Mouse (Mus musculus) layer of hippocampus, adult 9-10 months (tissue): ENCODE results near the gene Kcns1.
"Not testable (repeated sequence)": the region's sequence is repeated elsewhere in the genome, so short reads cannot be mapped to it uniquely, and the experiment has no call there.

Source experiments
- DNase-seq: peaks from one replicate; pipeline ENCODE4 v3.0.0; 2022; ENCODE audit warnings: low spot score

The Kcns1 gene

DNA sequence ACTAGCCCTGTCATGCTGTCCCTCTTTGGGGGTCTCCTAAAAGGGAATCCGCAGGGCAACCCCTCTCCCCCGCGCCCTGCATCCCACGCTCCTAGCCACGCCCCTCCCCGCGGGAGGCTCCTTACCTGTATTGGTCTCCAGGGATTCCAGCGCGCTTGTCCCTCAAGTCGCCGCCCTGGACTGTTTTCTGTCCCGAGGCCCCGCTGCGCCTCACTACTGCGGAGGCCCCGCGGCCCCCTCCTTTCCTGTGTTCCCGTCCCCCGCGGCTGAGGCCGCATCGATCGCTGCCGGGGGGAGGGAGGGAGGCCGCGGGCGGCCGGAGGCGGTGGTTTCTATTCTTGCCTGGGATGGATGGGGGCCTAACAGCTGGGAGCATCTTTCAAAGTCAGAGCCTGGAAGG lies at the start of gene Kcns1:
Gene Kcns1 (minus strand): TSS at position 212 of the 400 bp plus-strand sequence.
- DNase-seq, result no peak

DNA sequence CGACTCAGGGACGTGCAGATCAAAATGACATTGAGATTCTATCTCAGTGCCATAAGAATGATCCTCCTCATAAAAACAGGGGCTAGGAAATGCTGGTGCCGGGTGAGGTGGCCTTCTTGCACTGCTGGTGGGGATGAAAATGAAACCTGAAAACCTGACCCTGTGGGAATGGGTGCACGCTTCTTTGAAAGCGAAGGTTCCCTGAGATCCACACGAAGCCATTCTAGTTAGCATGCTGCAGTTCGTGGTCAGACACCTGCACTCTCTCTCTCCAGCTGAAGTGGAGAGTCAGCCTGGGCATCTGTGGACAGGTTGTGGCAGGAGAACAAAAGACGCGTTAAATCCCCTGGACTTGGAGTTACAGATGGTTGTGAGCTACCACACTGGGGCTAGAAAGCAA lies 48.4 kb upstream of the Kcns1 start:
- no peak for DNase-seq

- no peak for DNase-seq
Observed at GRCm38 (mm10) chr2:164212711-164213110, 41.8 kb upstream of the Kcns1 start.

DNA sequence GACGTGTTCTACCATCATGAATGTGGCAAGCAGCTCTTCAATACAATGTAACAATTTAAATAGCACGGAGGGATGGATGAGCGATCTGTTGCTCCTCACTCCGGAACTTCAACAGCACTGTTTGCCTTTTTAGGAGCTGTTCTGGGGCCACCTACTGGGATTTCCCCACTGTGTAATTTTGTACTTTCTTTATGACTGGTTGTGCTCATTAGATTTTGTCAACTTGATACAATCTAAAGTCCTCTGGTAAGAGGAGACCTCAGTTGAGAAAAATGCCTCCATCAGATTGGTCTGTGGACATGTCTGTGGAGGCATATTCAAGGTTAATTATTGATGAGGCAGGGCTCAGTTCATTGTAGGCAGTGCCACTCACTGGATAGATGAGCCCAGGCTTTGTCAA lies 40.0 kb upstream of the Kcns1 start:
- DNase-seq, result no peak

DNA sequence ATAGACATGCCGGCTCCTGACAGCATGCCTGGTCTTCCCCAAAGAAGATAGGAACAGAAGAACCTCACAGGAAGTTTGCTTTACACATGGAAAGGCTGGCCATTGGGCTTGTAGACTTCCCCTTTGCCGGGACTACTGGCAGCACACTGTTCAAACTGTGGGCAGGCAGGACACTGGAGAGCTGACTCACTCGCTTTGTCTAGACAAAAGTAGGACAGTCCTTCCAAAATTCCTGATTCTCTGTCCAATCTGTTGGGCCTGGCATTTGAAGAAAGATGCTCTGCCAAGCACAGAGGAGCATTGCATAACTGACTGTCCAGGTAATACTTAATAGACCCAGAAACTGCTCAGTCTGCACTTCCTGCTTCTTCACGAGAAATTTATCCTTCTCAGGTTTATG lies 35.8 kb upstream of the Kcns1 start:
- no peak for DNase-seq

- not testable (repeated sequence) for DNase-seq
Observed at GRCm38 (mm10) chr2:164206011-164206410, 35.1 kb upstream of the Kcns1 start.

DNA sequence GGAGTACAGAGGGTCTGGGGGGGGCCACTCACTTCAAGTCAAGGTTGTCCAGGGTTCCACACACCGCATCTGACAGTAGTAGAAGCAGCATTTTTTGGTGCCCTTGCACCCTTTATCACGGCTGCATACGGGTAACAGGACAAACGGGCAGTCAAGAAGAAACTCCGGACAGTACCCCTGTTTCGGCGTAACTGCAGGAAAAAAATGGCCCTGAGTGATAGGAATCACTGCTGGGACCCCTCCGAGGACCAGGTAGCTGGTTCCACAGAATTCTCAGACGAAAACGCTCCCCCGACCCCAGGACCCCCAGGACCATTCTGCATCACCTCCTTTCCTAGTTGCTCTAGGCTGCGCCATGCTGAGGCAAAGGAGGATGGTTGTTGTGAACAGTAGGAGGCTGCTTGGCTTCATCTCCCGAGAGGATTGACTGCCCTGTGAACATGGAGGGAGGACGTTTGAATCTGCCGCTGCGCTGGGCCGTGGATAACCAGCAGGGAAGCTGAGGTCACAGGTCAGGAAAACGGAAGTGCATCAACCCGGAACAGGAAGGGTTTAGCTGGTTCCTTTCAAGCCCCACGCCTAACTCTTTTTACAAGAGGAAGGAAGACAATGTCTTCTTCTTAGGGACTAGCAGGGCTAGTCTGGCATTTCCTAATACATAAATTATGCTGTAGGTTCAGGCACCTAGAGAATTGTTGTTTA lies 28.9 kb upstream of the Kcns1 start, which contains the start of gene Wfdc15a:
Gene Wfdc15a (minus strand): TSS at position 505 of the 702 bp plus-strand sequence.
- no peak for DNase-seq

GRCm38 (mm10) chr2:164196700-164196990 lies 25.7 kb upstream of the Kcns1 start:
- DNase-seq, result no peak

- no peak for DNase-seq
Observed at GRCm38 (mm10) chr2:164195971-164196699, 25.2 kb upstream of the Kcns1 start.

- DNase-seq, result no peak
Observed at GRCm38 (mm10) chr2:164194959-164195630, 24.2 kb upstream of the Kcns1 start.

- no peak for DNase-seq
Observed at GRCm38 (mm10) chr2:164192279-164192678, 21.4 kb upstream of the Kcns1 start.

DNA sequence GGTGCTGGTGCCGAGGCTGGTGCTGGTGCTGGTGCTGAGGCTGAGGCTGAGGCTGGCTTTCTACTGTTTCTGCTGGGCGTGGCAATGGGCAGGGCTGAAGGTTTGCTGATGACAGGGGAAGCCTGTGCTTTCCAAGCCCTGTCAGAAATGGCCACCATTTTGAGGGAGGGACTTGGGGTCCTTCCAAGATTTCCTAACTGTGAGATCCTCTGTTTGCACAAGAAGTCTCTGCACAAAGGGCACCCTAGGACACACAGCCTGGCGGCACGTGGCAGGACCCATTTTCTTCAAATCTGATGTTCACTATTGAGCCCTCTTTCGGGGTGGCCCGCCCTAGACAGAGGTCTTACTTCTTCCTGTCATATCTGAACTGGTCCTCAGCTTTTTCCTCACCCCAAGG lies 19.7 kb upstream of the Kcns1 start, which contains the start of gene Wfdc12:
Gene Wfdc12 (minus strand): TSS at position 33 of the 400 bp plus-strand sequence.
- DNase-seq, result no peak

DNA sequence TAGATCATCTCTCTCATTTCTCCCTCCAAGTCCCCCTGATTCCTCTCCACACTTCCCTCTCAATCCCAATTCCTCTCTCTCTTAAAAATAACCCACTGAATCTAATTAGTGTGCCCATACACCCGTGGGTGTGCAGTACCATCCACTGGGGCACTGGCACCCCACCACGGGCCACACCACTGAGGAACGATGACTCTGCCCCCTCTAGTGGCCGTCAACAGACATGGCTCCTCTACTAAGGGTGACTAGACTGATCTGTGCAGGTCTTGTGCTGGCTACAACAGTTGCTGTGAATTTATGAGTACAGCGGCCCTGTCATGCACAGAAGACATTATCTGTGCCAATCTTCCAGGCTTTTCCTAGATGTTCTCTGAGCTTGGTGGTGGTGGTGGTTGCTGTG lies 17.8 kb upstream of the Kcns1 start:
- DNase-seq, result no peak

GRCm38 (mm10) chr2:164184145-164184719 lies 13.3 kb upstream of the Kcns1 start:
- DNase-seq, result no peak

- DNase-seq, result no peak
Observed at GRCm38 (mm10) chr2:164183340-164183739, 12.4 kb upstream of the Kcns1 start.

DNA sequence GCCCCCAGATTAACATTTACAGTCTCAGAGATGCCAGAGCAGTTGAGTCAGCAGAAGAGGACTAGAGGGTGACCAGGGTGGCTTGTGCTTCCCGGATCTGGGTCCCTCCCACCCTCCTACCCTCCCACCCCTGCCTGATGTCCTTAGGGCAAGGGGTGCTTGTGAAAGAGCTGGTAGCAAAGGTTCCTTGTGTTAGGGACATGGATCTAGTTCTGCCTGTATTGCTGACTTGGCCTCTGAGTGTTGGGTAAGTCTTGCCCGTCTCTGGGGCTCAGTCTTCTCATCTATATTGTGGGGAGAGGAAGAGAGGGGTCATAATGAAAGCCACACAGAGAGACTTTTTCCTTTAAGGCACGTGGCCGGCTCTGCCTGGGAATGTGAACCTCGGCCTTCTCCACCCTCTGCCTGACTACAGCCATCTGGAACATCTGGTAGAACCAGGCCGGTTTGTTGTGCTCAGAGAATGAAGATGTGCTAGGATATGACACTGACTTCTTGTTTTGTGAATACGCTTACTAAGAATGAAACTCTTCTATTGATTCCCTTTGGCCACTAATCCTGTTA lies 11.9 kb upstream of the Kcns1 start, which contains the start of gene Wfdc5:
Gene Wfdc5 (minus strand): TSS at position 51 of the 564 bp plus-strand sequence.
- DNase-seq, result no peak

DNA sequence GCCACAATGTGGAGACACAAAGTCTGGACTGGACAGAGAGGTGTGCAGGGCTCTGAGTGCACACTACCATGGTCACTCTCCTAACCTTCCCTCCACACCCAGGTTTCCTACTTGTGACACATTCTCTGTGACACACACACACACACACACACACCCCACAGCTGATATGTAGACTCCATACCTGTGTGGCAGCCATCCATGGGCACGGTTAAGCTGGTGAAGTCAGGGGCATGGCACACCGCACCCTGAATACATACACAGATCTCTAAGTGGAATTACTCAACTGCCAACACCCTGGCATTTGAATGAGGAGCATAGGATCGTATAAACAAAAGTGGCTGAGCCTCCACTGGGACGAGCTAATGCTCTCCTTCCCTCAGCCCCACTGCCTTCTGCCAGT lies 9.9 kb upstream of the Kcns1 start:
- DNase-seq, result no peak

DNA sequence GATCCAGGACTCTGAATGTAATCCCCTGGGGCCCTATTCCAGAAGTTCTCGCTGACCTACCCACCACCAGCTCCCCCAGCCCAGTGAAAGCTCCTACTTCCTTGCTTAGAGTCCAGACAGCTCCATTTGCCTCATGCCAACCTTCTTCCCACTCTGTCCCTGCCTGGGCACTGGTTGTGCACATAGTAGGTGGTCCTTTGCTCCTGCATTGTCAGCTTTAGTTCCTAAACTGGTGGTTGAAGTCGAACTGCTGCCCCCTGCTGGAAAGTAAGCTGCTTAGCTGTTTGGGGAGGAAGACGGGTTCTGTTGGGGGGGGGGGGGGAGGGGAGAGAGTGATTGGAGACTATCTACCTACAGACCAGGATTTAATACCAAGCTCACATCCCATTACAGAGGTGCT lies 9.2 kb upstream of the Kcns1 start:
- no peak for DNase-seq

DNA sequence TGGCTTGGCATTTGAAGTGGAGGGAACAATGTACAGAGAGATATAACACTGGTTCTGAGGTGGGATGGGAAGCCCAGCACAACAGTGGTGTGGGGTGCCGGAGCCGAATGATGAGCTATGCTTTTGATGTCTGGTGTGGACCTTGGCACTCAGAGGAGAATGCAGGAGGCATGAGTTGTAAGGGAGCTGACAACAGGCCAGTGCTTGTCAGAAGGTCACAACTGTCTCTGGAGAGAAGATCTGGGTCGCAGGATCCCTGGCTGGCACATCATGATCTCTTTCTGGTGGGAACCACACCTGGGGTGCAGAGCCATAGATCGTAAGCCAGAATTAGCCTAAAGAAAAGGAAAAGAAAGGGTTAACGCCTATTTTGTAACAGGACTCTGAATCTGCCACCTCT lies 6.9 kb upstream of the Kcns1 start:
- no peak for DNase-seq

DNA sequence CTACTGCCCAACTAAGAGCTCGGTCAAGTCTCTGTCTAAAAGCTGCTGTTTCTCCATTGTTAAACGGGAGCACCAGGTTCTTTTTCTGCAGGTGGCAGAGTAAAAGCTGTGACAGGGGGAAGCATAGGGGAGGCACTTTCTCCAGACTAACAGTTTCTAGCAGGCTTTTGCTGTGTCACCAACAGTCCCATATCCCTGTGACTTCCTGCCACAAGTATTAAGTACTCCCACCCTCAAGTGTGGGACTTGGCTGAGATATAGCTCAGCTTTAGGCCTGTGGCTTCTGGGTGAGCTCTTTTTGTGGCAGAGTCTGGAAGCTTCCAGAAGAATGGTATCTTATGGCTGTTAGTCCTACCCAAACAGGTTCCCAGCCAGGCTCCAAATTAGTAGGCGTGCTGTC lies 4.9 kb upstream of the Kcns1 start:
- no peak for DNase-seq

DNA sequence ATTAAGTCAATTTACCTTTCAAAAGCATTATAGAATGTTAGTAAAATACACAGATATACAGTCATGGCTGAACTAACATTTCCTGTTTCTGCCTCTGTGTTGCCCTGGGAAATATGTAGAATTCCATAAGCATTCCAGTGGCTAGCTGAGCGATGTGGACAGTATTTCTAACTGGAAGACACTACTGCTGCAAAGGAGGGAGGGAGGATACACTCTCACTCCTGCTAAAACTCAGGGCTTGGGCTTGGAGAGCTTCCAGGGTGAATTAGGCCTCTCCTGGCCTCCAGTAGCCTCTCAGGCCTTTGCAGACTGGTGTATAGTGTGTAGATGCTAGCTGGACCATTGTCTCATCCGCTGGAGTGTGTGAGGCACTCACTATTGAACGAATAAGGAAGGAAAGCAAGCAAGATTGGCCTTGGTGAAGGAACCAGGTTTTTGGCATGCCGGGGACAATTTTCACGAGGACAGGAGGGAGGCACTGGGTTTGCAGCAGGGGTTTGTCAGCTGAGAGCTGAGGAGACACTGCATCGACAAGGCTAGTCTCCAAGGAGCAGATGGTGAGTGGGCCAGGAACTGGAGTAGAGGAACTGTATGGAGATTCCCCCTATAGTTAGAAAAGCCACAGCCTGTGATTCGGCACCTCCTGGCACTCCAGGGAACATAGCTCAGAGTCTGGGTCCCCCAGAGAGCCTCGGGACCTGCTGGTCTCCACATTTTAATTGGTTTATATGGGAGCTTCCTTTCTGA lies 3.9 kb upstream of the Kcns1 start:
- peak; percentile 13 for DNase-seq

DNA sequence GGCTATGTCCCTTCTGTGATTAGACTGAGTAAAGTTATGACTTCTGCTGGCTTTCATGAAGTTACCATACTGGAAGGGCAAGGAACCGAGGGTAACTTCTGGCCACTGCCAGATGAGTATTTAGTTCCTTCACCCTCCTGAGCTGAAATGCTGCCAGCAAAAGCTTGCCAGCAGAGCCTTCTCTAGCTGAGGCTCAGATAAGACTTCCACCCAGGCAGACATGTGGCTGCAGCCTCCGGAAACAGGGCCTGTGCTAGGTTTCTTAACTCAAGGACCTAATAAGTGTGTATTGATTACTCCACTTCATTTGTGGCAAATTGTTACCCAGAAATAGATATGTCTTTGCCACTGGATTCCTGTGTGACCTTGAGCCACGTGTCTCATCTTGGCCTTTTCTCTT lies 2.5 kb upstream of the Kcns1 start:
- DNase-seq, result no peak
